Mouse (Mus musculus) stomach, embryonic 14.5 days (tissue): Measurements from ENCODE around the gene Tcaim. TPM values are rescaled to one million over a fixed set of nuclear protein-coding genes. Genes with fewer than 3 reads are reported as not detected.

ENCODE experiments used
- ATAC-seq: fragments of 200-750 bp; cut with Nextera tagmentation; 2 replicates; pipeline ENCODE4 v1.8.0; 2017; ENCODE audit warnings: low read depth, moderate TSS enrichment; ENCODE audit not compliant: insufficient number of reproducible peaks, insufficient read depth, low FRiP score
- H3K27ac ChIP-seq: fragments of 300-500 bp; sonication (generic); 2 replicates; pipeline ENCODE4 v1.5.1; 2014; ENCODE audit warnings: mild to moderate bottlenecking, low read length, moderate library complexity, mixed read lengths
- H3K27me3 ChIP-seq: fragments of 300-500 bp; sonication (generic); 2 replicates; pipeline ENCODE4 v1.6.1; 2014; ENCODE audit warnings: low read length, control low read depth, mixed read lengths; ENCODE audit not compliant: control insufficient read depth, insufficient read depth
- H3K36me3 ChIP-seq: fragments of 300-500 bp; sonication (generic); 2 replicates; pipeline ENCODE4 v1.6.1; 2014; ENCODE audit warnings: mild to moderate bottlenecking, control low read depth, low read length, moderate library complexity, mixed read lengths; ENCODE audit not compliant: control insufficient read depth, insufficient read depth
- H3K4me1 ChIP-seq: fragments of 300-500 bp; sonication (generic); 2 replicates; pipeline ENCODE4 v1.6.1; 2014; ENCODE audit warnings: low read length, control low read depth, mixed read lengths; ENCODE audit not compliant: control insufficient read depth, insufficient read depth
- H3K4me2 ChIP-seq: fragments of 300-500 bp; sonication (generic); replicated peaks from 2 replicates; pipeline ENCODE4 v1.6.1; 2014; ENCODE audit warnings: low read depth, low read length, control low read depth
- H3K4me3 ChIP-seq: fragments of 300-500 bp; sonication (generic); 2 replicates; pipeline ENCODE4 v1.5.1; 2014; ENCODE audit warnings: low read depth, low read length, control low read depth
- H3K9ac ChIP-seq: fragments of 300-500 bp; sonication (generic); replicated peaks from 2 replicates; pipeline ENCODE4 v1.6.1; 2014; ENCODE audit warnings: low read depth, mild to moderate bottlenecking, control low read depth, low read length, moderate library complexity, mixed read lengths
- H3K9me3 ChIP-seq: fragments of 300-500 bp; sonication (generic); 2 replicates; pipeline ENCODE4 v1.6.1; 2016; ENCODE audit warnings: low read depth, low read length, control low read depth; ENCODE audit not compliant: control insufficient read depth
- WGBS: fragments of 180-500 bp; shearing (Covaris S2); extraction: QIAGEN DNeasy Blood & Tissue Kit; methylation state at CpG from one replicate; pipeline ENCODE4 v1.1.7; 2014; 5-methylcytosine and 5-hydroxymethylcytosine counted together
- polyA plus RNA-seq: library from polyadenylated mRNA; unstranded; fragments of >200 nt; fragmentation: Nextera tagmentation; extraction: Ambion mirVana; gene quantifications from 2 replicates; pipeline ENCODE4 v1.2.1, GENCODE M21; 2014

Gene Tcaim
- polyA plus RNA-seq, 1 experiment from 2014 or later: 7.2 TPM

DNA sequence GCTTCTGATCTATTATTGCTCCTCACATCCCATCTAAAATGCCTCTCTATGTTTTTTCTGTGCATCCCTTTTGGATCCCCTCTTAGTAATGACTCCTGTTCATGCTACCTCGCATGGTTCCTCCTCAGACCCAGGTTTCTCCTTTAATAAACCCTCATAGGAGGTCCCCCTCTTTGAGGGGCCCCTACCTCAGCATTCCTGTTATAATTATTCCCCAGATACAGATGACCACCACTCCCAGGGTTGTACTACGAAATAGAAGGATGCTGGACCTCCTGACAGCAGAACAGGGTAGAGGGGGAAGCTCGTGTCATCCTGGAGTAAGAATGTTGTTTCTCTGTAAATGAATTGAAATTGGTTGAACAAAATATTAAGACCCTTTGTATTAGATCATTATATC is 80.0 kb downstream of the Tcaim start, which contains the start of gene Zkscan7:
Gene Zkscan7 (plus strand): TSS at position 301 of the 400 bp plus-strand sequence.
- peak within 1 kb of the TSS; percentile 56 for H3K4me3 ChIP-seq
- H3K27me3 ChIP-seq: no peaks in the 10 kb centered on the region
- no peak within 1 kb of the TSS for H3K27ac ChIP-seq
- ATAC-seq: no peak
- WGBS: 82% methylated on average over 3 of the region's 3 CpGs
- peaks cover 2% of the 10 kb centered on the region; the same call in 1 of the 2 replicates for H3K4me1 ChIP-seq
- no peaks in the 10 kb centered on the region; the same call in 1 of the 2 replicates for H3K9me3 ChIP-seq
- peak within 1 kb of the TSS; percentile 84 for H3K4me2 ChIP-seq
- H3K36me3 ChIP-seq: no peaks in the 10 kb centered on the region
- no peak within 1 kb of the TSS for H3K9ac ChIP-seq

Other genes starting within 250 kb of the Tcaim start
- gene Topaz1, start 58.2 kb upstream of the Tcaim start, polyA plus RNA-seq: 0.06 TPM in 1 of 2 replicates, not detected in the other
- 0.72 TPM in 1 of 2 replicates, not detected in the other for gene Gm35549, start 38.5 kb downstream of the Tcaim start, polyA plus RNA-seq
- gene Zfp445, start 60.5 kb downstream of the Tcaim start, polyA plus RNA-seq: 68.3 and 69.6 TPM in 2 replicates
- gene Zkscan7, start 80.1 kb downstream of the Tcaim start, polyA plus RNA-seq: 2.7 and 3.7 TPM in 2 replicates
- gene Zfp105, start 117.5 kb downstream of the Tcaim start, polyA plus RNA-seq: 17.8 and 21.1 TPM in 2 replicates
- 34.1 and 39.0 TPM in 2 replicates for gene 1110059G10Rik, start 145.5 kb downstream of the Tcaim start, polyA plus RNA-seq
- 63.6 and 75.7 TPM in 2 replicates for gene Kif15, start 145.5 kb downstream of the Tcaim start, polyA plus RNA-seq
- gene Tmem42, start 215.8 kb downstream of the Tcaim start, polyA plus RNA-seq: 24.8 and 24.9 TPM in 2 replicates
- 0.87 TPM in 1 of 2 replicates, not detected in the other for gene Tgm4, start 229.2 kb downstream of the Tcaim start, polyA plus RNA-seq